Mouse (Mus musculus): ENCODE measurements around the gene Lsm5.

Lsm5 gene

GRCm38 (mm10) chr6:56703931-56704900 is at the start of gene Lsm5:
Gene Lsm5, minus strand, starts transcription at chr6:56704710.
- peak; percentile 79 for DNase-seq

GRCm38 (mm10) chr6:56753719-56754118 is 49.2 kb upstream of the Lsm5 start:
- DNase-seq = no peak

DNA sequence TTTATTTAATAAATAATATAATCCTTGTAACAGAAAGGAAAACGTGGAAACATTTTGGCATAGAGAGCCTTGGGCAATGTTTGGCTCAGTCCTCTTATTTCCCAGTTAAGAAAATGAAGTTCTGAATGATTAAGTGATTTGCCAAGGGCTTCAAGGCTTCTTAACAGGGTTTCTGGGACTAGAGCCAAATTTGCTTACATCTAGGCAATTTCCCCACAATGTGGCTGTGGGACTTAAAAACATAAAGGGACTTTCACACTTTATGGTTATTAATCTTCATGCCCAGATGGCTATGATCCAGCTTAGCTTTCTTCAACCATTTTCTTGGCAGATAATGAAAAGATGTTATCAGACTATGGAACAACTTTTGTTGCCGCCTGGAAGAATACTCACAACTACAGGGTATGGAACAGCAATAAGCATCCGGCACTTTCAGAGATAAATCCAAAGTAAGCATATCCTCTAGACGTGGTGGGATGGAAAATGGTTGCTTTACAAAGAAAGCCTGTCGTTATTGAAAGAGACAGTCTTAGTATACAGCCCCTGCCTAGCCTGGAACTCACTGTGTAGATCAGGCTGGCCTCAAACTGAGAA is 41.5 kb upstream of the Lsm5 start:
- DNase-seq = no peak

GRCm38 (mm10) chr6:56732545-56732944 is 28.0 kb upstream of the Lsm5 start:
- no peak for DNase-seq

DNA sequence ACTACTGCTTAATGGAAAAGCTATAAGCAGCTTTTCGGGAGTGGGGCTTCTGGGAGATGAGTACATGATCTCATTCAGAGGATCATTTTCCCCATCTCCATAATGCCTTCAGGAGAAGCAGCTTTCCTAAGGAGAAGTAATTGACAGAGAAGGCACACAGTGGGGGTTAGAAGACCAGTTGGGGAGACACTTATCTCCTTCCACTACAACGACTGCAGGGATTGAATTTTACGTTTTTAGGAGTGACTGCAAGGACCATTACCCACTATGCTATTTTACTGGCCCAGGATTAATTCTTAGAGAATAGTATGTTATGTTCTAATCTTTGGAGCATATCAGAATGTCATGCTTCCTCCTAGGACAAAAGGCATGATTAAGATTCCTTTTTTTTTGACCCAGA is 16.4 kb upstream of the Lsm5 start:
- DNase-seq = no peak

- no peak for DNase-seq
Observed at GRCm38 (mm10) chr6:56719071-56719470, 14.6 kb upstream of the Lsm5 start.

GRCm38 (mm10) chr6:56715270-56715666 is 10.8 kb upstream of the Lsm5 start:
- no peak for DNase-seq

- peak; percentile 97 for DNase-seq
Observed at GRCm38 (mm10) chr6:56714574-56715269, 10.2 kb upstream of the Lsm5 start, which contains the start of gene Avl9. Gene Avl9, plus strand, starts transcription at chr6:56714899.

GRCm38 (mm10) chr6:56714186-56714573 is 9.7 kb upstream of the Lsm5 start:
- DNase-seq = no peak

- DNase-seq = no peak
Observed at GRCm38 (mm10) chr6:56692445-56692844, 12.1 kb downstream of the Lsm5 start.

- DNase-seq = peak; percentile 26
Observed at GRCm38 (mm10) chr6:56691205-56691604, 13.3 kb downstream of the Lsm5 start.

DNA sequence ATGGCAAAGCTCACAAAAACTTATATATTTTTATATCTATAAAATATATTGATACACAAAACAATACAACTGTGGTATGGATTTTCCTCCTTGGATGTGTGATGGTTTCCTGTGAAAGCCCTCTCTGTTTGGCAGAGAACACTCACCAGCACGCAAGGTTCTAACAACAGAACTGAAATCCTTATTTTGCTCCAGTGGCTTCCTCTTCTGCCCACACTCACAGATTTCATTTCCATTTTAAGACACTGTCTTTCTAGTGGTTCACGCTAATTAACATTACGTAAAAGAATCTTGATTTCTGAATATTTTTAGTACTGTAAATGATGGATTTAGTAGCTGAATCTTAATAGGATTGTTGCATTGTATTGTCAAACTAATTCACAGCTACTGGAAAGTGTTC is 16.3 kb downstream of the Lsm5 start:
- no peak for DNase-seq

DNA sequence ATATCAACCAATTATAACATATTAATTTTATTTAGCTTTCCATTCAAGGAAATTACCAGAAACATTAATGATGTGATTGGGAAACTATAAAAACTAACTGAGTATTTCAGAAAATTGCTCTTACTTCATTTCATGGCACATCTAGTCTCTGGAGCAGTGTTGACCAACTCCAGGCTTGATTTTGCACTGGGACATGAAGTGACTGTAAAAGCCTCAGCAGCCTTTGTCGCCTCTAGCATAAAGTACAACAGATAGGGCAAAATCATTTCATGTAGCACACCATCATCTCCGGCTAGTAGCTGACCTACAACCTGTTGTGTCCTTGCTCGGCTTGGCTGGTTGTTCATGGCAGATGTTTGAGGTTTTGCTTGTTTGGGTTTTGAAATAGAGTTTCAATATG is 40.1 kb downstream of the Lsm5 start:
- DNase-seq = no peak

DNA sequence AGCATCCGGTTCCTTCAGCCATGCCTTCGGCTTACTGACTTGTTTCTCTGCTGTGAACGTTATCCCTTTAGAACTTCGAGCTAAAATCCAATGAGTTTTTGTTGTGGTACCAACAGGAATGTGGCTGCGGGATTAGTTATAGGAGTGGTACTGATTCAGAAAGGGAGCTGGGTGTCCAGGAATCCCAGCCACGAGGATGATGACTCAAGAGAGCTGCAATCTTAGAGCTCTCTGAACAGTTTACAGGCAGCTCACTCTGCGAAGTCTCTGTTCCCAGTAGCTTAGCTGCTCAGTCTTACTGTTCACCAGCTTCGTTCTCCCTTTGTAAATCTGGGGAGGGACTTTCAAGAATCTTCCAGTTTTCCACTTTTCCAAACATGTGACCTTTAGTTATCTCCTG is 49.1 kb downstream of the Lsm5 start:
- no peak for DNase-seq

DNA sequence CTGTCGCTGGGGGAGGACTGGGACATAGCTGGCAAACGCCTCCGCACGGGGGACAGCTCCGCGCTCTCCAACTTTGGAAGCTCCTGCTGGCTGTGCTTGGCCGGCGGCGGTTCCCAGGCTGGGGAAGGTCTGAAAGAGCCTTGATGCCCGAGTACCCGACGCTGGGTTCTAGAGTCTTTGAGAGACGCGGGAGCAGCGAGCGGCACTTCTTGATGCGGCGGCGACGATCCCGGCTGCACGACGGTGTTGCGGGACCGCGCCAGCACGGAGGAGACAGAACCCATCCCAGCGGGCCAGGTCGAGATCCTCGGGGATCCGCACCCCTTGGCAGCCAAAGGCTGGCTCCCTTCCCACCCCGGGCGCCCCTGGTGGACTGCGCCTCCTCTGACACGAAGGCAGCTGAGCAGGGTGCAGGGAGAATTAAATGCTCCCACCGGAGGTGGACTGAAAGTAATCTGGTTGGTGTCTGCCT is 52.4 kb downstream of the Lsm5 start:
- DNase-seq = peak; percentile 8
